Mouse (Mus musculus): ENCODE results near the gene Kdm6b. TPM values are rescaled to one million over a fixed set of nuclear protein-coding genes. Genes with fewer than 3 reads are reported as not detected.

Gene Kdm6b
- polyA plus RNA-seq, 1 experiment from 2014 or later: 51.6 TPM

- H3K4me3 ChIP-seq: no peak overlapping the region
- peaks cover 7% of the 10 kb centered on the region for H3K4me1 ChIP-seq
- no peaks in the 10 kb centered on the region for H3K27me3 ChIP-seq
- no peaks in the 10 kb centered on the region for H3K9me3 ChIP-seq (replicated peaks)
- 50% methylated on average over 10 of the region's 10 CpGs for WGBS
- peaks cover 9% of the 10 kb centered on the region; the same call in 1 of the 2 replicates for H3K36me3 ChIP-seq
- H3K9ac ChIP-seq: no peak overlapping the region
- no peak for ATAC-seq (ENCODE audit: low FRiP score)
- no peak overlapping the region for H3K27ac ChIP-seq
- no peak overlapping the region for H3K4me2 ChIP-seq (replicated peaks)
These were observed 23.0 kb downstream of the Kdm6b start for GRCm38 (mm10) chr11:69390400-69391034.

- Histone ChIP-seq H3K27ac (no peak overlapping the region), H3K4me1 (peaks cover 7% of the 10 kb centered on the region), H3K36me3 (peaks cover 9% of the 10 kb centered on the region; the same call in 1 of the 2 replicates), H3K9ac (no peak overlapping the region), H3K9me3 (replicated peaks) (no peaks in the 10 kb centered on the region), H3K4me2 (replicated peaks) (no peak overlapping the region), H3K27me3 (no peaks in the 10 kb centered on the region), H3K4me3 (no peak overlapping the region)
- WGBS: 74% methylated on average over 14 of the region's 14 CpGs
- ATAC-seq (ENCODE audit: low FRiP score): no peak
These were observed 23.7 kb downstream of the Kdm6b start for GRCm38 (mm10) chr11:69389531-69390399.

- no peak for ATAC-seq (ENCODE audit: low FRiP score)
- Histone ChIP-seq H3K9ac (no peak overlapping the region), H3K27ac (no peak overlapping the region), H3K36me3 (peaks cover 9% of the 10 kb centered on the region; the same call in 1 of the 2 replicates), H3K4me1 (0 out of 2 replicates have a peak, but pooled peaks cover 2% of the 10 kb centered on the region), H3K4me2 (replicated peaks) (no peak overlapping the region), H3K9me3 (replicated peaks) (no peaks in the 10 kb centered on the region), H3K27me3 (no peaks in the 10 kb centered on the region), H3K4me3 (no peak overlapping the region)
- WGBS: 98% methylated on average over 4 of the region's 4 CpGs
These were observed 24.8 kb downstream of the Kdm6b start for GRCm38 (mm10) chr11:69388680-69389079.

- no peak for ATAC-seq (ENCODE audit: low FRiP score)
- Histone ChIP-seq H3K4me1 (0 out of 2 replicates have a peak, but pooled peaks cover 2% of the 10 kb centered on the region), H3K9me3 (replicated peaks) (no peaks in the 10 kb centered on the region)
These were observed 26.7 kb downstream of the Kdm6b start for GRCm38 (mm10) chr11:69386758-69387157.

GRCm38 (mm10) chr11:69384979-69385378 lies 28.5 kb downstream of the Kdm6b start:
- Histone ChIP-seq H3K27ac (no peak overlapping the region), H3K9ac (no peak overlapping the region), H3K4me3 (no peak overlapping the region), H3K4me2 (replicated peaks) (no peak overlapping the region), H3K36me3 (0 out of 2 replicates have a peak, but pooled peaks cover 5% of the 10 kb centered on the region), H3K9me3 (replicated peaks) (no peaks in the 10 kb centered on the region), H3K4me1 (no peaks in the 10 kb centered on the region), H3K27me3 (no peaks in the 10 kb centered on the region)
- no peak for ATAC-seq (ENCODE audit: low FRiP score)
- WGBS: 82% methylated on average over 6 of the region's 6 CpGs

More at GRCm38 (mm10) chr11:69386758-69387157, 26.7 kb downstream of the Kdm6b start:
- H3K36me3 ChIP-seq: 0 out of 2 replicates have a peak, but pooled peaks cover 5% of the 10 kb centered on the region
- WGBS: 83% methylated on average over 7 of the region's 7 CpGs
- no peak overlapping the region for H3K4me3 ChIP-seq
- no peak overlapping the region for H3K9ac ChIP-seq
- H3K27ac ChIP-seq: no peak overlapping the region
- H3K4me2 ChIP-seq (replicated peaks): no peak overlapping the region
- H3K27me3 ChIP-seq: no peaks in the 10 kb centered on the region

GRCm38 (mm10) chr11:69382478-69383105 lies 30.9 kb downstream of the Kdm6b start:
- Histone ChIP-seq H3K9ac (no peak overlapping the region), H3K27ac (no peak overlapping the region), H3K4me1 (no peaks in the 10 kb centered on the region), H3K4me2 (replicated peaks) (no peak overlapping the region), H3K36me3 (0 out of 2 replicates have a peak, but pooled peaks cover 8% of the 10 kb centered on the region), H3K4me3 (no peak overlapping the region), H3K9me3 (replicated peaks) (no peaks in the 10 kb centered on the region), H3K27me3 (no peaks in the 10 kb centered on the region)
- no peak for ATAC-seq (ENCODE audit: low FRiP score)
- 64% methylated on average over 10 of the region's 10 CpGs for WGBS

- H3K4me1 ChIP-seq: no peaks in the 10 kb centered on the region
- H3K27ac ChIP-seq: no peak overlapping the region
- no peak for ATAC-seq (ENCODE audit: low FRiP score)
- H3K4me2 ChIP-seq (replicated peaks): no peak overlapping the region
- H3K27me3 ChIP-seq: no peaks in the 10 kb centered on the region
- 89% methylated on average over 6 of the region's 6 CpGs for WGBS
- no peak overlapping the region for H3K9ac ChIP-seq
- 0 out of 2 replicates have a peak, but pooled peaks cover 7% of the 10 kb centered on the region for H3K36me3 ChIP-seq
- no peaks in the 10 kb centered on the region for H3K9me3 ChIP-seq (replicated peaks)
- no peak overlapping the region for H3K4me3 ChIP-seq
These were observed 32.1 kb downstream of the Kdm6b start for GRCm38 (mm10) chr11:69381356-69381755.

GRCm38 (mm10) chr11:69379600-69379999 lies 33.9 kb downstream of the Kdm6b start:
- Histone ChIP-seq H3K36me3 (peaks cover 11% of the 10 kb centered on the region; the same call in 1 of the 2 replicates), H3K9me3 (replicated peaks) (no peaks in the 10 kb centered on the region), H3K4me2 (replicated peaks) (no peak overlapping the region), H3K27ac (no peak overlapping the region), H3K9ac (no peak overlapping the region), H3K4me3 (no peak overlapping the region), H3K27me3 (no peaks in the 10 kb centered on the region), H3K4me1 (no peaks in the 10 kb centered on the region)
- ATAC-seq (ENCODE audit: low FRiP score): no peak
- 91% methylated on average over 3 of the region's 3 CpGs for WGBS

- no peaks in the 10 kb centered on the region for H3K27me3 ChIP-seq
- no peak overlapping the region for H3K9ac ChIP-seq
- no peaks in the 10 kb centered on the region for H3K4me1 ChIP-seq
- H3K4me2 ChIP-seq (replicated peaks): no peak overlapping the region
- H3K36me3 ChIP-seq: peaks cover 16% of the 10 kb centered on the region; the same call in 1 of the 2 replicates
- H3K9me3 ChIP-seq (replicated peaks): no peaks in the 10 kb centered on the region
- H3K4me3 ChIP-seq: no peak overlapping the region
- WGBS: 81% methylated on average over 3 of the region's 3 CpGs
- ATAC-seq (ENCODE audit: low FRiP score): no peak
- no peak overlapping the region for H3K27ac ChIP-seq
These were observed 35.7 kb downstream of the Kdm6b start for GRCm38 (mm10) chr11:69377766-69378165.

- no peaks in the 10 kb centered on the region for H3K27me3 ChIP-seq
- ATAC-seq (ENCODE audit: low FRiP score): no peak
- 88% methylated on average over 4 of the region's 4 CpGs for WGBS
- H3K9ac ChIP-seq: no peak overlapping the region
- H3K4me1 ChIP-seq: peaks cover 19% of the 10 kb centered on the region
- no peaks in the 10 kb centered on the region for H3K9me3 ChIP-seq (replicated peaks)
- H3K4me3 ChIP-seq: no peak overlapping the region
- H3K4me2 ChIP-seq (replicated peaks): no peak overlapping the region
- peaks cover 16% of the 10 kb centered on the region; the same call in 1 of the 2 replicates for H3K36me3 ChIP-seq
- H3K27ac ChIP-seq: no peak overlapping the region
These were observed 37.8 kb downstream of the Kdm6b start for GRCm38 (mm10) chr11:69375646-69376045.

GRCm38 (mm10) chr11:69373223-69373965 lies 40.1 kb downstream of the Kdm6b start:
- WGBS: 89% methylated on average over 16 of the region's 16 CpGs
- Histone ChIP-seq H3K27ac (no peak overlapping the region), H3K9me3 (replicated peaks) (no peaks in the 10 kb centered on the region), H3K36me3 (peaks cover 16% of the 10 kb centered on the region; the same call in 1 of the 2 replicates), H3K27me3 (no peaks in the 10 kb centered on the region), H3K9ac (no peak overlapping the region; the same call in 1 of the 2 replicates), H3K4me3 (no peak overlapping the region), H3K4me2 (replicated peaks) (no peak overlapping the region), H3K4me1 (peaks cover 22% of the 10 kb centered on the region)
- ATAC-seq (ENCODE audit: low FRiP score): no peak

Measured in hindbrain, embryonic 12.5 days (tissue).